Mouse (Mus musculus): ENCODE measurements around the gene Inhbe. TPM values are rescaled to one million over a fixed set of nuclear protein-coding genes. Genes with fewer than 3 reads are reported as not detected.
A peak's percentile ranks its signal among the peaks of the same experiment; 100 is the strongest.
"Not testable (repeated sequence)": the region's sequence is repeated elsewhere in the genome, so short reads cannot be mapped to it uniquely, and the experiment has no call there.

Gene Inhbe
- polyA plus RNA-seq, 1 experiment, result 0.10 TPM

DNA sequence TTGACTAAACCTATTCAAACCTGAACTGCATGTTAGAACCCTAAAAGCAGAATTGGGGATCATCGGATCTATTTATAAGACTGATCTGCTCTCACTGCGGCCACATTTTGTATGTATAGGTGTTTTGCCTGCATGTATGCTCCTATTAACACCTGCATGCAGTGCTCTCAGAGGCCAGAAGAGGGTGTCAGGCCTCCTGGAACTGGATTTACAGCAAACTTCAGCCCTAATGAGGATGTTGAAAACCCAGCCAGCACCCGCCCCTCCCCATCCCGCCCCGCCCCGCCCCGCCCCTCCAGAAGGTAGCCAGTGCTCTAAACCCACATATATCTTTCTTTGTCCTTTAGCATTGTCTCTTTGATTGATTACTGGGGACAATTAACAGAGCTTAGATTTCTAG lies 29.7 kb downstream of the Inhbe start:
- no peak for DNase-seq (ENCODE audit: extremely low spot score in 1 of 2, low spot score in 1 of 2)

DNA sequence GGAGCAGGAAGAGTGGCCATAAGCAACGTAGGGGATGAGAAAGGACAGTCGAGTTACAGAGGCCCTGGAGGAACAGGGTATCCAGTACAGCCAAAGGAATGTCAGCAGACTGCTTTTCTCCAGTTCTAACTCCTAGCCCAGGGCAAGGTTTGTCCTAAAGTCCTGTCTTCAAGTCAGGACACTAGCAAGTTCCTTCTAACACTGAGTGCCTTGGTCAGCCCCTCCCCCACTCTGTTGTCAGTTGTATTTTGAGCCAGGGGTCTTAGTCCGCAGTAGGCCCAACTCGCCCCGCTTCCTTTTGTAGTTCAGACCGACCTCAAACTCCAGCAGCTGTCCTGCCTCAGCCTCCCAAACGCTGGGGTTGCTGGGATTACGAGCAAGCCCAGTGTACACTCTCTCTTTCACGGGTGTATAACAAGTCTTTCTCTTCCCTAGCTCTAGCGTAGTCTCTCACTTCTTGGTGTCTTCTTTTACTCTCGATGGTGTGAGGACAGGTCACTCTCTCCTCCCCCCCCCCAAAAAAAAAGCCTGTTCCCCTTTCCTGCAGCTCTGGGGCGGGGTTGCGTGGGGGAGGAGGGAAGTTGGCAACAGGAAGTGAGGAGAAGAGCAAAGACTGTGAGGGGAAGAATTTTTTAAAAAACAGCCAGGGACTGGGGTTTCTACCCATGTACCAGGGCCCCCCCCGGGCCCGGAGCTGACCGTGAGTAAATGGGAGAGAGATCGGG lies 30.9 kb downstream of the Inhbe start:
- DNase-seq (ENCODE audit: extremely low spot score in 1 of 2, low spot score in 1 of 2), result no peak

DNA sequence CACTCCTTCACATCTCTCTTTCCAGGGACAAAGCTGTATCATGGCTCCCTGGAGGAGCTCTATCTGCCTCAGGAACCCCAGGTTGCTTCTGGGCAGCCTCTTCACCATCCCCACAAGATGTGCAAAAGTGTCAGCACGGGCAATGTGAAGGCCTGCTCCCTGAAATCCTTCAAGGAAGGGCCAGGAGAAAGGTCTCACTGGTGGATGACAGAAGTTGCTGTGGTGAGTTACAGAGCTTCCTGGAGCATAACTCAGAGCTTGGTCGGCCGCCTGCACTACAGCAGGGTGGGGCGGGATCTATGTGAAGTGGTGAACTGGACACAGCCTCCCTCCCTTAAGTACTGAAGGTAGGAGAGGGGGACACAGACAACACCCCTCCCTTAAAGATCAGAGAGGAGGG lies 31.5 kb downstream of the Inhbe start:
- no peak for DNase-seq (ENCODE audit: extremely low spot score in 1 of 2, low spot score in 1 of 2)

DNA sequence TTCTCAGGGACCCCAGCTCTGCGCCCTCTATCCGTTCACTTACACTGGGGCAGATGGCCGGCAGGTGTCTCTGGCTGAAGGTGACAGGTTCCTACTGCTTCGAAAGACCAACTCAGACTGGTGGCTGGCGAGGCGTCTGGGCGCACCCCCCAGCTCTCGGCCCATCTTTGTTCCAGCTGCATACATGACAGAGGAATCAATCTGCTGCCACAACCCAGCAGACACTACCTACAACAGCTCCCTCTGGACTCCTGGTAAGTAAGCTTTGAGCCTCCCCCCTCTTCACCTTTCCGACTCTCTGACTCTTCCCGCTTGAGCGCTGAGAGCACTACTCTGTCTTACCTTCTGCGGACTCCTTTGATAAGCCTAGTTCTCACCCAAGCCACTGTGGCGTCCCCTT lies 32.0 kb downstream of the Inhbe start:
- no peak for DNase-seq (ENCODE audit: extremely low spot score in 1 of 2, low spot score in 1 of 2)

DNA sequence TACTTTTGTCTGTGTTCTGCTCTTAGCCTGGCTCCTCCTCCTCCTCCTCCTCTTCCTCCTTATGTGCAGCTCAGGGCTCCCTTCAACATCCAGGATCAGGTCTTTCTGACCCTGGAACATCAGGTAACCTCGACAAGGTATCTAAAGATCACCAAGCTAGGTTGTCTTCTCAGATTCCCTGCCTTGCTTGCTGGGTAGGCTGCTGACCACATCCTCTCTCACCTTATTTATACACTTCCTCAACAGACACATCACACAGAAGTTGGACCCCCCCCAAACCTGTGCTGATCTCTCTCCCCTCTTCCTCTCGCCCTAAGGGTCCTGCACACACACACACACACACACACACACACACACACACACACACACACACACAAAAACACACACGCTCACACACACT lies 32.6 kb downstream of the Inhbe start, which contains the start of gene Arhgap9:
Gene Arhgap9, plus strand, starts transcription at position 344 of the 400 bp plus-strand sequence.
- no peak for DNase-seq (ENCODE audit: extremely low spot score in 1 of 2, low spot score in 1 of 2)

DNA sequence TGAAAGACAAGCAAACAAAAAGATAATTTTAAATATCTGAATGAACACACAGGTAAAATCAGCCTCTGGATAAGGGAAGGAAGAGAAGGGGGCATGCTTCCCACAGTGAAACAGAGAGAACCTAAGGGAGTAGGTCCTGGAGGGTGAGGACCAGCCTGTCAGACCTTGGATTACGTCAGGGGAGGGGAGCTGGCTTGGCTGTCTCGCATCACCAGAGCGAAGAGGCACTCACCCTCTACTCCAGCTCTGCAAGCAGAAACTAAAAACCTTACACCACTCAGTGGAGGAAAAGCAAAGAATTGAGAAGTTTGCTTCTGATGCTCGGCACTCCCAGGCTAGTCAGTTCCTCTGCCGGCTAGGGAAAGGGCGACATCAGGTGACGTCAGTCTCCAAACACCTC lies 34.2 kb downstream of the Inhbe start:
- no peak for DNase-seq (ENCODE audit: extremely low spot score in 1 of 2, low spot score in 1 of 2)

DNA sequence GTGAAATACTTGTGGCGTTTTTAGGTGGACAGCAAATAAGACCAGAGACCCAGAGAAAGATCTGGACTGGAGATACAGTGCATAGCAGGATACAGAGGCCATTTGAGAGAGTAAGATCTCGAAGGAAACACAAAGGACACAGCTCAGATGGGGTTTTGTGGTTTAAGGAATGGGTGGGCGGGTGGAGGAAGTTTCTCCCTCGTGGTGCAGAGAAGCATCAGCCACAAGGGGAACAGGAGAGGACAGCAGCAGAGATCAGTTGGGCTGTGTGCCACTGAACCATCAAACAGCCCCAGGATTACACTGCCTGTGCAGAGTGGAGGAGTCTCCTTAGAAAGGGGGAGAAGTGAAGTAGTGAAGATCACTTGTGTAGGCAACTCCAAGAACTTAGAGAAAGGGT lies 36.2 kb downstream of the Inhbe start:
- no peak for DNase-seq (ENCODE audit: extremely low spot score in 1 of 2, low spot score in 1 of 2)

DNA sequence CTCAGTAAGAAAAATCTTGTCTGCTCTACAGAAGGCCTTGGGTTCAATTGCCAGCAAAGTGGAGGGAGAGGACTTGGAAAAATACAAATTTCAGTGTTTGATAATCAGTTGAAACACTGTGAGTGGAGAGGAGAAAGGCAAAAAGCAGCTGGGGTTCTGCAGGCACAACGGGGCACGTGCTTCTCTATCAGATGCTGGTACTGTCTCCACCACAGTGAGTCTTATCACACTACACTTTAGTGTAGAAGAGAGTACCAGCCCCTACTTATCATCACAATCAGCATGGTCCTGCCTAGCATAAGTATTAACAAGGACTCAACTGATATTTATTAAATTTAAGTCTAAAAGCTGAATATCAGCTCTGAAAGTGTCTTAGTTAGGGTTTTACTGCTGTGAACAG lies 36.9 kb downstream of the Inhbe start:
- DNase-seq (ENCODE audit: extremely low spot score in 1 of 2, low spot score in 1 of 2), result no peak

DNA sequence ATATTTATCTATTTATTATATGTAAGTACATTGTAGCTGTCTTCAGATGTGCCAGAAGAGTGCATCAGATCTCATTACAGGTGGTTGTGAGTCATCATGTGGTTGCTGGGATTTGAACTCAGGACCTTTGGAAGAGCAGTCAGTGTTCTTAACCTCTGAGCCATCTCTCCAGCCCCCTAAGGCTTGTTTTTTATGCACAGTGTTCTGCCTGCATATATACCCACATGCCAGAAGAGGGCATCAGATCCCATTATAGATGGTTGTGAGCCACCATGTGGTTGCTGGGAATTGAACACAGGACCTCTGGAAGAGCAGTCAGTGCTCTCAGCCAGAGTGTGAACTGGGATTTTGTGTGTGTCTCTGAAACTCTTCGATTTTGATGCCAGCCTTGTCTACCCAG lies 39.3 kb downstream of the Inhbe start:
- DNase-seq (ENCODE audit: extremely low spot score in 1 of 2, low spot score in 1 of 2), result not testable (repeated sequence)

DNA sequence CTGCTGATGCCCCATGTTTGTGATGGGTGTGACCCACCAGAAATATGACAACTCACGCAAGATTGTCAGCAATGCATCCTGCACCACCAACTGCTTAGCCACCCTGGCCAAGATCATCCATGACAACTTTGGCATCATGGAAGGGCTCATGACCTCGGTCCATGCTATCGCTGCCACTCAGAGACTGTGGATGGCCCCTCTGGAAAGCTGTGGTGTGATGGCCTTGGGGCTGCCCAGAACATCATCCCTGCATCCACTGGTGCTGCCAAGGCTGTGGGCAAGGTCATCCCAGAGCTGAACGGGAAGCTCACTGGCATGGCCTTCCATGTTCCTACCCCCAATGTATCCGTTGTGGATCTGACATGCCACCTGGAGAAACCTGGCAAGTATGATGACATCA lies 40.7 kb downstream of the Inhbe start:
- not testable (repeated sequence) for DNase-seq (ENCODE audit: extremely low spot score in 1 of 2, low spot score in 1 of 2)

DNA sequence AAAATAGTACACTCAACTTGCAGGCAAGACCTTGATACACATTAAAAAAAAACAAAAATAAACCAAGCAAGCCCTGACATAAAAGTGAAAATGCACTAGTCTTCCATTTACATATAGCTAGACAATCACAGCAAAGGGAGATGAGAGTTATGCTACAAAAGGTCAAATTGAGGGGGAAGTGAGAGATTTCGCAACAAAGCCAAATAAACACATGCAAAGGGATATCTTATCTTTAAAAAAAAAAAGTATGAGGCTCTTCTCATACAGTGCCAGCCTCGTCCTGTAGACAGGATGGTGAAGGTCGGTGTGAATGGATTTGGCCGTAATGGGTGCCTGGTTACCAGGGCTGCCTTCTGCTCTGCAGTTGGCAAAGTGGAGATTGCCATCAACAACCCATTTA lies 41.4 kb downstream of the Inhbe start:
- DNase-seq (ENCODE audit: extremely low spot score in 1 of 2, low spot score in 1 of 2), result no peak

DNA sequence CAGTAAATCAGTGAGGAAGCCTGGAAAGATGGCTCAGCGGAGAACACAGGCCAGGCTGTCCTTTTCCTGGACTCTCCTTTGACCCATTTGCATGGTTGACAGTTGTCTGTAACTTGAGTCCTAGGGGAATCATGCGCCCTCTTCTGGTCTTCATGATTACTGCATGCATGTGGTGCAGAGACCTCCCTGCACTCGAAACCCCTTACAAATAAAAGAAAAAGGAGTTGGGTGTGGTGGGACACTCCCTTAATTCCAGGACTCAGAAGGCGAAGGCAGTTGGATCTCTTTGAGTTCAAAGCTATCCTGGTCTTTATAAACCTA lies 41.9 kb downstream of the Inhbe start:
- peak; percentile 56 to 87 for DNase-seq (ENCODE audit: extremely low spot score in 1 of 2, low spot score in 1 of 2)

DNA sequence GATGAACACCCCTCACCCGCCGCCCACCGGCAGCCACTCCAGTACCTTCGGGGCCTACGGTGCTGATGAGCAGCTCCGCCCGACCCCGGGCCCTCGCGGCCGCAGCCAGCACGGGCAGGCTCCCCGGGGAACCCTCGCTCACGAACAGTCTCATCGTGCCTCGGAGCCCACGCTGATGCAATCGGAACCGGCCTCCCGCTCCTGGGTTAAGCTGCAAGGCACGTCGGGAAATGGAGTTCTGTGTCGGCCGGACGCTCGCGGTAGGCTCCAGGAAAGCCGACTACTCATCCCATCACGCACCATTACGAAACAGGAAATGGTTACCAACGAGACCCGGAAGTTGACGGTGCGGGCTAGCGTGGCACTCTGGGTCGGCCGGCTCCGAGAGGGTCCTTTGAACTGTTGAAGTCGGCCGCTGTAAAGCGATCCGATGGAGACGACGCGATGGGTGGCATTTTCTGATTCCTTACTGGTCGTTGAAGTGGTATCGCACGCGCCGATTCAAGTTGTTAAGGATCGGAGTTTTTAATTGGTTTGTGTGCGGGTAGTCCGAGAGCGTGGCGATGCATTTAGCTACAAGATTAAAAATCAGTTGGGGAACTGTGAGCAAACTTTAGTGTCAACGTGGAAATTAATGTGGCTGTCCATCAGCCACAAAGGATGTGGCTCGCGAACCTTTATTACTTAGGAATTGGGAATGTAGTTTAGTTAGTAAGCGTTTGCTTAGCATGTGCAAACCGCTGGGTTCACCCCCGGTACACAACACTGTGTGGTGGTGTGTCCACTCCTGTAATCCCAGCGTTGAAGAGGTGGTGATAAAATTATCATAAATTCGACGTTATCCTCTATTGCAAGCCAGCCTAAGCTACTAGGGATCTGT lies 42.5 kb downstream of the Inhbe start, which contains the start of gene Mars:
Gene Mars, minus strand, starts transcription at position 311 of the 880 bp plus-strand sequence.
- peak; percentile 94 to 98 for DNase-seq (ENCODE audit: extremely low spot score in 1 of 2, low spot score in 1 of 2)

DNA sequence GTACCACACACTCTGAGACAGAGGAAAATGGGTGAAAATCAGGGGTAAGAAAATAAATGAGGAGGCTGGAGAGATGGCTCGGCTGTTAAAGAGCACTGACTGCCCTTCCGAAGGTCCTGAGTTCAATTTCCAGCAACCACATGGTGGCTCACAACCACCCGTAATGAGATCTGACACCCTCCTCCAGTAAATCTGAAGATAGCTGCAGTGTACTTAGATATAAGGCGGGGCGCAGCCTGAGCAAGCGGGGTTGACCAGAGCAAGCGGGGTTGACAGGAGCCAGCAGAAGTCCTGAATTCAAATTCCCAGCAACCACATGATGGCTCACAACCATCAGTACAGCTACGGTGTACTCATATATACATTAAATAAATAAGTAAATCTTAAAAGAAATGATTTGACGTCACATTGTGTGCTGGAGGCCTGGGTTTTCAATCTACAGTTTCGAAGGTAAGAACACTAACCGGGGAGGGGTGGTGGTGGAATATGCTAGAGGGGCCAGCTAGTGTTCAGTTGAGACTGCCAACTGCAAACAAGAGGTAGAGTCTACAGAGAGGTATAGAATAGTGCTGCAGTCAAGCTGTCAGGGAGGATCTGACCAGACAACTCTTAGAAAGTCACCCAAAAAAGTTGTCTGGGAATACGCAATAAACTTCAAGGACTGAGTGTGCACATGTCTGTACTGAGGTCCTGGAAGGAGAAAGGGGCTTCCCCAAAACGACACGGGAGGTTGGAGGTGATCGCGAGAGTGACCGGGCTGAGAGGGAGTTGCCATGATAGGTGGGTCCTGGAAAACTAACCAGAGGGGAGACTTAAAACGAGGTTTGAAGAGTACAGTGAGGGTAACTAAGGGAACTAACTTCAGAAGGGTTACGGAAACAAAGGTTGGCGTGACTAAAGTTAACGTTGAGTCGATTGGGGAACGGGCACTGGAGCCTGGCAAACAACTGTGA lies 43.4 kb downstream of the Inhbe start:
- DNase-seq (ENCODE audit: extremely low spot score in 1 of 2, low spot score in 1 of 2), result no peak

DNA sequence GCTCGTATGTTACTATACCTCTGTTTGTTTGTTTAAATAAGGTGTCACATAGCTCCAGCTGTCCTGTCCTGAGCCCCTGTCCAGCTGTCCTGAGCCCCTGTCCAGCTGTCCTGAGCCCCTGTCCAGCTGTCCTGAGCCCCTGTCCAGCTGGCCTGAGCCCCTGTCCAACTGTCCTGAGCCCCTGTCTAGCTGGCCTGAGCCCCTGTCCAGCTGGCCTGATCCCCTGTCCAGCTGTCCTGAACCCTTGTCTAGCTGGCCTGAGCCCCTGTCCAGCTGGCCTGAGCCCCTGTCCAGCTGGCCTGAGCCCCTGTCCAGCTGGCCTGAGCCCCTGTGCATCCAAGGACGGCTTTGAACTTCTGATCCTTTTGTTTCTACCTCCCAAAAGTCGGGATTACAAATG lies 45.0 kb downstream of the Inhbe start:
- DNase-seq (ENCODE audit: extremely low spot score in 1 of 2, low spot score in 1 of 2), result not testable (repeated sequence)

DNA sequence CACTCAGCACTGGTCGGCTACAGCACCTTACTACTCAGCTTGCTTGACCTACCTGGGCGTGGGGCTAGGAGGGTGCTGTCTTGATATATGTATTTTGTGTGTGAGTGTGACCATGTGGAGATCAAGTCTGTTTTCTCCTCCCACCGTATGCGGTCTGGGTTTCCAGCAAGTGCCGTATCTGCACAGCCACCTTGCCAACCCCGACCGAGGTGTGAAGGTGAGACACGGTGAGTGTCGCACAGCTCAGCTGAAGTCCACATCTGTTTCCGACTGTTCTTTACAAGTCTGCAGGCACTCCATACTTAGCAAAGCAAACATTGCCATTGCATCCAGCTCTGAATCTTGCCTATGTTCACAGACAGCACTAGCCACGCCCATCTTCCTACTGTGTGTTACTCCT lies 51.1 kb downstream of the Inhbe start:
- no peak for DNase-seq (ENCODE audit: extremely low spot score in 1 of 2, low spot score in 1 of 2)

DNA sequence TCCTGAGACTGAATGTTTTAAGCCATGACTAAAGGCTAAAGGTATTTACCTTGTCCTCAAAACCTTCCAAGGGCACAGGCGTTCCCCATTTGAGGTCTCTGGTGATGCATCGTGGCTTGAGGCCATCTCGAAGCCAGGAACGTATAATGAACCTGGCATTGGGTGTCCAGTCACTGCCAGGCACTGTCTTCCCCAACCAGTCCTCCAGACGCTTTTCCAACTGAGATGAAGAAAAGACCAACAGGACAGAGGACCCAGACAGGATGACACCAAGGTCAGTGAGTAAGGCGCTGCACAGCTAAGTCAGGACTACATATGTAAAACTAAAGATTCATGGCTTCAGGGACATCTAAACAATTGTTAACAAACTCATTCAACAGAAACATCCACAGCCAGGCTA lies 53.9 kb downstream of the Inhbe start:
- no peak for DNase-seq (ENCODE audit: extremely low spot score in 1 of 2, low spot score in 1 of 2)

Data from frontal cortex, adult 2 months (tissue).